Mouse (Mus musculus) heart, embryonic 11.5 days (tissue): ENCODE data around the gene Zcchc18. TPM values are rescaled to one million over a fixed set of nuclear protein-coding genes. Genes with fewer than 3 reads are reported as not detected.
A peak's percentile ranks its signal among the peaks of the same experiment; 100 is the strongest.

ENCODE experiments used
- ATAC-seq: fragments of 200-750 bp; cut with Nextera tagmentation; replicated peaks from 2 replicates; pipeline ENCODE4 v1.8.0; 2017; ENCODE audit warnings: moderate library complexity; ENCODE audit not compliant: insufficient number of reproducible peaks, low FRiP score, low TSS enrichment
- H3K27ac ChIP-seq: fragments of 300-500 bp; sonication (generic); 2 replicates; pipeline ENCODE4 v1.5.1; 2014; ENCODE audit warnings: mild to moderate bottlenecking, low read depth, low read length
- H3K27me3 ChIP-seq: fragments of 300-500 bp; sonication (generic); 2 replicates; pipeline ENCODE4 v1.6.1; 2014; ENCODE audit warnings: mild to moderate bottlenecking, low read length, mixed read lengths; ENCODE audit not compliant: control insufficient read depth, insufficient read depth
- H3K36me3 ChIP-seq: fragments of 300-500 bp; sonication (generic); 2 replicates; pipeline ENCODE4 v1.6.1; 2014; ENCODE audit warnings: mild to moderate bottlenecking, low read length, moderate library complexity, mixed read lengths; ENCODE audit not compliant: control insufficient read depth, insufficient read depth
- H3K4me1 ChIP-seq: fragments of 300-500 bp; sonication (generic); 2 replicates; pipeline ENCODE4 v1.6.1; 2014; ENCODE audit warnings: low read length; ENCODE audit not compliant: control insufficient read depth, insufficient read depth
- H3K4me2 ChIP-seq: fragments of 300-500 bp; sonication (generic); 2 replicates; pipeline ENCODE4 v1.6.1; 2014; ENCODE audit warnings: mild to moderate bottlenecking, moderate library complexity
- H3K4me3 ChIP-seq: fragments of 300-500 bp; sonication (generic); 2 replicates; pipeline ENCODE4 v1.5.1; 2014; ENCODE audit warnings: low read depth, low read length
- H3K9ac ChIP-seq: fragments of 300-500 bp; sonication (generic); 2 replicates; pipeline ENCODE4 v1.6.1; 2014; ENCODE audit warnings: mild to moderate bottlenecking, low read depth, low read length, moderate library complexity
- H3K9me3 ChIP-seq: fragments of 300-500 bp; sonication (generic); replicated peaks from 2 replicates; pipeline ENCODE4 v1.6.1; 2016; ENCODE audit warnings: low read length; ENCODE audit not compliant: control insufficient read depth
- whole genome bisulfite sequencing: fragments of 180-500 bp; shearing (Covaris S2); extraction: QIAGEN DNeasy Blood & Tissue Kit; methylation state at CpG from one replicate; pipeline ENCODE4 v1.1.7; 2014; ENCODE audit not compliant: insufficient replicate concordance; 5-methylcytosine and 5-hydroxymethylcytosine counted together
- polyA plus RNA-seq: library from polyadenylated mRNA; unstranded; fragments of >200 nt; fragmentation: Nextera tagmentation; extraction: Ambion mirVana; gene quantifications from 2 replicates; pipeline ENCODE4 v1.2.1, GENCODE M21; 2014

The Zcchc18 gene
- polyA plus RNA-seq, 1 experiment from 2014 or later, result 4.2 TPM

DNA sequence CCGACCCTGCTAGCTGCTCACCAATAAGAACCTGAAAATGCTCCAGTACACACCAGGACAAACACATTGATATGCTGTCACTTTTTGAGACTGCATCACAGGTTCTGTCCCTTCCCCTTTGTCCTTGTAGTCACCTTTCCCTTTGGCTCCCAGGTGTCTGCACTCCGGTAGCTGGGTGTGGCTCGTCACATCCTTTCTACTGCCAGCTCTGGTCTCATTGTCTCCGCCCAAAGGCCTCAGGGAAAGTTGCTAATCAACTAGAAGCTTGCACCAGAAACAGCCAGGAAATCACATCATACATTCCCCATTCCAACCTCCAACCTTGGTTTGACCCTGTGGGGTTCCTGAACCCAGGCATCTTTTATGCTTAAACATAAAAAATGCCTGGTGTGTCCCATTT lies 41.4 kb downstream of the Zcchc18 start:
- no peaks in the 10 kb centered on the region for H3K9me3 ChIP-seq
- H3K4me2 ChIP-seq, result no peak overlapping the region
- no peak overlapping the region for H3K9ac ChIP-seq
- H3K27ac ChIP-seq, result no peak overlapping the region
- no peaks in the 10 kb centered on the region for H3K4me1 ChIP-seq
- H3K27me3 ChIP-seq, result no peaks in the 10 kb centered on the region
- no peak overlapping the region for H3K4me3 ChIP-seq
- 68% methylated on average over 4 of the region's 4 CpGs for WGBS
- H3K36me3 ChIP-seq, result no peaks in the 10 kb centered on the region
- no peak for ATAC-seq

DNA sequence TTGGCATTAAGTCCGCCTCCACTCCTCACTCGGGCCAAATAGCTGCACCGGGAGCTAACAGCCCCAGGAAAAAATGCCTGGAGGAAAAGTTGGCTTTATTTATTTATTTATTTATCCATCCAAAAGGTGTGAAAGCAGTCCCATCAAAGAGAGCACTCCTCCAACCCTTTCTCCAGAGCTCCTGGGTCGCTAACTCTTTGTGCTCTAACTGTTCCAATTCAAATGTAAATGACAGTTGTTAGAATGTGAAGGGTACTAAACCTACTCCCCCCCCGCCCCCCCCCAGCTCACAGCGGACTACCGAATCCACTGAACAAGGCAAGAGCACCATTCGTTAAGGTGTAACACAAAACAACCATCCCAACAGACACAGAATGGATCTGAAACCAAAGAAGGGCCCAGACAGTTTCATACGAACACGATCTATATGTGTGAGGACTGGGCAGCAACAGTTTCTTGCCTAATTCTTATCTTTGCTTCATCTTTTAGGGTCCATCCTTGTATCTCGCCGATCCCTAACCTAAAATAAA lies 44.6 kb downstream of the Zcchc18 start:
- Histone ChIP-seq H3K4me1 (no peaks in the 10 kb centered on the region), H3K9ac (peak overlapping the region; percentile 76), H3K4me2 (peak overlapping the region; percentile 62), H3K27me3 (no peaks in the 10 kb centered on the region), H3K4me3 (peak overlapping the region; percentile 49), H3K27ac (no peak overlapping the region), H3K36me3 (no peaks in the 10 kb centered on the region), H3K9me3 (no peaks in the 10 kb centered on the region)
- ATAC-seq, result no peak
- whole genome bisulfite sequencing, result 14% methylated on average over 12 of the region's 12 CpGs

DNA sequence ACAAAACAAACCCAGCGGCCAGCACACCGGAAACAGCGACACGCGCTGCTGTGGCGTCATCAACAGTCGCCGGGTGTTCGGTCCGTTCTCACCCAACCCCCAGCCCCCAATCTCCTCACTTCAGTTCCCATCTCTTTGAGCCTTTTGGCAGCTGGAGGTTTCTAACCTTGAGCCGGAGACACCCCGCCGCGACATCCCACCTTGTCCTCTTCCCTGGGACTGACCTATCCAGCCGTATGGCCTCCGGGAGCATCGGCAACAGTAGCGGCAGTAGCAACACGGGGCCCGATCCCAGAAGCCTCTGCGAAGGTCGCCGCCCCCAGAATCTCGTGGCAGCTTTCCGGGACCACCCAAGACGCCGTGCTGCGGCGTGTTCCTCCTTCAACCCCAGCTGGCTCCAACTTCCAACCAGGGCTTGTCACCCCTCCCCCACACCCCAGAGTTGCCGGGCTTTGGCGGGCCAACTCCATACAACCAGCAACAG lies 45.1 kb downstream of the Zcchc18 start, which contains the start of gene Slc25a53:
TSS of gene Slc25a53 (minus strand) at position 303 of the 484 bp plus-strand sequence.
- ATAC-seq, result peak; percentile 88
- 25% methylated on average over 30 of the region's 31 CpGs for WGBS
- peak within 1 kb of the TSS; percentile 76 for H3K9ac ChIP-seq
- H3K4me2 ChIP-seq, result peak within 1 kb of the TSS; percentile 62
- H3K27ac ChIP-seq, result peak within 1 kb of the TSS; percentile 85; the same call in 1 of the 2 replicates
- no peaks in the 10 kb centered on the region for H3K36me3 ChIP-seq
- H3K27me3 ChIP-seq, result no peaks in the 10 kb centered on the region
- peak within 1 kb of the TSS; percentile 49 for H3K4me3 ChIP-seq
- H3K9me3 ChIP-seq, result no peaks in the 10 kb centered on the region
- no peaks in the 10 kb centered on the region for H3K4me1 ChIP-seq

DNA sequence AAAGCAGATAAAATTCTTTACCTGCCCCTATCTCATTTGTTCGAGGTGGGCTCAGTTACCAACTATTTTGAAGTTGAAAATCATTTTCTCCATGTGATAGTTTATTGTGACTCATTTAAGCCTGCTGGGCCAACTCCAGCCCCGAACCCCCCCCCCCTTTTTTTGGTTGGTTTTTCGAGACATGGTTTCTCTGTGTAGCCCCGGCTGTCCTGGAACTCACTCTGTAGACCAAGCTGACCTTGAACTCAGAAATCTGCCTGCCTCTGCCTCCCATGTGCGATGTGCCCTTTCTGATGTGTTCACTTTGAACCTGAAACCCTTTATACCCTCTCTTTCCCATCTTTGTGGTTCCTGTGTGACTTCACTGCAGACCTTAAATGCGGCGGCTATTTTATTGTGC lies 45.5 kb downstream of the Zcchc18 start:
- Histone ChIP-seq H3K4me3 (peak overlapping the region; percentile 49), H3K9ac (peak overlapping the region; percentile 76), H3K4me2 (peak overlapping the region; percentile 58), H3K9me3 (no peaks in the 10 kb centered on the region), H3K27me3 (no peaks in the 10 kb centered on the region), H3K4me1 (no peaks in the 10 kb centered on the region), H3K36me3 (no peaks in the 10 kb centered on the region), H3K27ac (peak overlapping the region; percentile 85; the same call in 1 of the 2 replicates)
- 31% methylated on average over 7 of the region's 7 CpGs for WGBS
- no peak for ATAC-seq

Other genes starting within 250 kb of the Zcchc18 start
- 449 and 475 TPM in 2 replicates for gene Morf4l2, start 249.5 kb upstream of the Zcchc18 start, polyA plus RNA-seq
- 0.10 TPM in 1 of 2 replicates, not detected in the other for gene Glra4, start 213.0 kb upstream of the Zcchc18 start, polyA plus RNA-seq
- gene Plp1, start 170.5 kb upstream of the Zcchc18 start, polyA plus RNA-seq, result 8.1 and 8.5 TPM in 2 replicates
- gene Rab9b, start 124.4 kb upstream of the Zcchc18 start, polyA plus RNA-seq, result 0.14 and 0.32 TPM in 2 replicates
- not detected in 2 replicates for gene H2bfm, start 65.8 kb upstream of the Zcchc18 start, polyA plus RNA-seq
- gene Tmsb15b2, start 17.7 kb upstream of the Zcchc18 start, polyA plus RNA-seq, result 11.9 and 22.9 TPM in 2 replicates
- gene Tmsb15l, start 16.3 kb upstream of the Zcchc18 start, polyA plus RNA-seq, result 1.3 and 4.3 TPM in 2 replicates
- 12.4 and 13.3 TPM in 2 replicates for gene Tmsb15b1, start 16.3 kb upstream of the Zcchc18 start, polyA plus RNA-seq
- 4.9 and 5.5 TPM in 2 replicates for gene Slc25a53, start 45.1 kb downstream of the Zcchc18 start, polyA plus RNA-seq
- 7.6 and 7.9 TPM in 2 replicates for gene Fam199x, start 56.4 kb downstream of the Zcchc18 start, polyA plus RNA-seq
- not detected in 2 replicates for gene Esx1, start 128.9 kb downstream of the Zcchc18 start, polyA plus RNA-seq